Mouse (Mus musculus) NIH3T3 (cell line): ENCODE results near the gene Gm49510.

Experiments
- DNase-seq: peaks from one replicate; pipeline ENCODE4 v3.0.0-alpha.2; 2012; ENCODE audit warnings: low read depth

The Gm49510 gene

DNA sequence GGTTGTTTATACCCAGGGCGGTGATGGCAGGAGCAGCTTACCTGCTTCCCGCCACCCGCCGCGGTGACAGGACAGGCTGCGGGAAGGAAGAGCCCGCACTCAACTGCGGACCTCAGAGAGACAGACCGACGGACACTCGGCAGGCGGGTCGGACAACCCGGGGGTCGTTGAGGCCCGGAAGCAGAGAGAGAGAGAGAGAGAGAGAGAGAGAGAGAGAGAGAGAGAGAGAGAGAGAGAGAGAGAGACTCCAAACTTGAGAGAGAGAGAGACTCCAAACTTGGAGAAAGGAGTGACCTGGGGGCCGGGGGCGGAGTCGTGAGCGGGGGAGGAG, at the start of gene Gm49510:
Gene Gm49510 (plus strand): TSS at position 259 of the 331 bp plus-strand sequence.
- no peak for DNase-seq

DNA sequence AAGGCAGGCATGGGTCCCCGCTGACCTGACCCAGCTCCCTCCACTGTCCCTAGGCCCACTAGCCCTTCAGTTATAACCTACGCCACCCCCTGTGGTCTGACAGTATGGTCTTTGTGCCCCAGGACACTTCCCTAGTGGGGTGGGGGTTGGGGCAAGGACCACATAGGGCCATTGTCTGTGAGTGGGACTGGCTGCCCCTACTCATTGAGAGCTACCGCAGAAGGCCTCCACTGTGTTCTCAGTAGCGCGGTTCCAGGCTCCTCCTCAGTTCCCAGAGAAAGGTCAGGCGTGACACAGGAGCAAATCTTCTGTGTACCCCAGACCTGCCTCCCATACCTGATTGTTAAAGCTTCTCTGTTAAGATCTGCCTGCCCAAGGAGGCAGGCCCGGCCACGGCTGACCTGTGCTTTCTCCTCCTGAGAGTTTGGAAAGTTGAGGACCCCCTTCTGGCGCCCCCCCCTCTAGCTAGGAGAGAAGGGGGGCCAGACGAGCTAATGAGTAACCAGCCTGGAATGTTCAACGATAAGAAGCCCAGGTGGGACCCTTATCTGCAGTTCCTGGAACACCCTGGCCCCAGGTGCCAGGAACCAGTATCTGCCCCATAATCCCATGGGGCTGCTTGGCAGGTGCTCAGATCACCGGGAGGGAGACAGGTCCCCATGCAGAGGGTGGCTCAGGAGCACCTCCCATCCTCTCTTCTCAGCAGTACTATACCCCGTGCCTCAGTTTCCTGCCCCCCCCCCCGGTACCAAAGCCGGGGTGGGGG, 49.2 kb upstream of the Gm49510 start:
- no peak for DNase-seq

DNA sequence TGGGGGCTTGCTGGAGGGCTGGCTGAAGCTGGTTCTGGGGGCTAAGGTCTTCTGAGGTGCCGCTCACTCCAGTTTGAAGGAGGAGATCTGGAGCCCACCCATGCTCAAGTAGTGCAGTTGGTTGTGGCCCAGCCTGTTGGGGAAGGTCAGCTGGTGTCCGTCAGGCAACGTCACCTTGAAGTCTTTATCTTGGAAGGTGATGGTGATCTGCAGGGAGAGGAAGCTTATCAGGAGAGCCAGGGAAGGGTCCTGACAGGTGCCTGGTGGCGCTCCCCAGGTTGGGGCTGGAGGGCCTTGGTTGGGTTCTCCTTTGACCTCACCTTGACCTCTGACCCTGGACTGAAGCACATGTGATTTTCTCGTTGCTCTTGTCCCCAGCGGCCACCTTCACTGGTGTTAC, 48.5 kb upstream of the Gm49510 start:
- no peak for DNase-seq

DNA sequence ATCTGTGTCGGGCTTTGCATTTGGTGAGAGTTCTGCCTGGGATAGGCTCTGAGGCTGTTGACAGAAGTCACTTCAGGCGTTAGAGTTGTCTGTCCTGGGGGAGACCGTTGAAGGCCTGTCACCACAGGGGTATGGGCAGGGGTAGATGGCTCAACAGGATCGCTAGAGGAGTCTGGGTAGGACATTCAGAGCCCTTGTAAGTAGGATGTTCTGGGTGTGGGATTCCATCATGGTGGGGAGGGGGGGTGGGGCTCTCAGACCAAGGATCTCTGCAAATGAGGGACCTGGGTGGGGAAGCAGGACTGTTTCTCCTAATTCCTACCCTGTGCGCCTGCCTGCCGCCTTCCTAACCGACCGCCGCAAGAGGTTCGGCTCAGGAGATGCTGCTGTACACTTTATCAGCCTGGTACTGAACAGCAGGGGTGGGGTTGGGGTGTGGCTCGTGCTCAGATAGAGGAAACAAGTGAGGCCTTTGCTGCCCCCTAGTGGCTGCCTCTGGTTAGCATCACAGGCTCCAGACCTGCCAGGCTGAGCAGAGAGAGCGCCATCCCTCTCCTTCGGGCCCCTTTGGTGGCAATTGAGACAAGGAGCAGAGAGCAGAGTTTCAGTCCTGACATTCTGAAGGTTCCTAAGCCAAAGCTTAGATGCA, 47.8 kb upstream of the Gm49510 start:
- DNase-seq: peak; percentile 95

DNA sequence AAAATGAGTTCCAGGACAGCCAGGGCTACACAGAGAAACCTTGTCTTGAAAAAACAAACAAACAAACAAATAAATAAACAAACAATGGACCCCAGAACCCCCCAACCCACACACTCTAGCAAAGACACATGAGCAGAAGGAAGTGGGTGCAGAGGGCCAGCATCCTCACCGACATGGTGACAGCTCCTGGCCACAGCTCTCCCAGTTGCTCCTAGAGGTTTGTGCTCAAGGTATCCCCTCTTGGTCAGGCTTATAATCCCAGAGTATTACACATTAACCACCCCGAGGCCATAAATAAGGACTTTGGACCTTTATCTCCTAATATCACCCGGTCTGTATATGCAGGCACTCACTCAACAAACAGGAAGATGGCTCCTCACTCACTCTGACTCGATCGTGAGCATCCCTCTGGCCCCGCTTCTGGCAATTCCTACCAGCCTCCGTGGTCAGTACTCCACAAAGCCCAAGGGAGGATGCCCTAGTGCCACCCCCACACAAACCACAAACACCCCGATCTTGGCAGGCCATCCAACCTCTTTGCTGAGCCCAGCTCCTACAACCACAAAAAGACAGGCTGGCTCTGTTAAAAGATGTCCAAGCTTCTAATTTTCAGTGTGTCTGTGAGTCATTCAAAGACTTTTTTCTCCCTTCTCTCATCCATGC, 44.0 kb upstream of the Gm49510 start, which contains the start of gene Lgals2:
Gene Lgals2 (minus strand): TSS at position 227 of the 663 bp plus-strand sequence.
- DNase-seq: peak; percentile 89

DNA sequence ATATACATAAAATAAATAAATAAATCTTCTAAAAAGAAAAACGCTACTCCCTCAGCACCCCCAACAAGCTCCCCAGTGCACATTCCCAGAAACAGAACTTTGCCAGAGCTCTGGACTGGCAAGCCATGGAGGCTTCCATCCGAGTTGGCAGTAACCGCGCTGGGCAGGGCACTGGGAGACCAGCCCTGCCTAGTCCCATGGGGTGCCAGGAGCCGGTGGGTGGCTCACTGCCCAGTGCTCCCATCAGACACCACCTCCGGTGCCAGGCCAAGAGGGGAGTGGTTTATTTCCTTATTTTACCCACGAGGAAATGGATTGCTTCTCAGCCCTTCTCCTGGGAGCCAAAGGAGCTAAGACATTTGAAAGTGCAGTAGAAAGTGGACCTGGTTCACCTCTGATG, 42.5 kb upstream of the Gm49510 start:
- DNase-seq: no peak

DNA sequence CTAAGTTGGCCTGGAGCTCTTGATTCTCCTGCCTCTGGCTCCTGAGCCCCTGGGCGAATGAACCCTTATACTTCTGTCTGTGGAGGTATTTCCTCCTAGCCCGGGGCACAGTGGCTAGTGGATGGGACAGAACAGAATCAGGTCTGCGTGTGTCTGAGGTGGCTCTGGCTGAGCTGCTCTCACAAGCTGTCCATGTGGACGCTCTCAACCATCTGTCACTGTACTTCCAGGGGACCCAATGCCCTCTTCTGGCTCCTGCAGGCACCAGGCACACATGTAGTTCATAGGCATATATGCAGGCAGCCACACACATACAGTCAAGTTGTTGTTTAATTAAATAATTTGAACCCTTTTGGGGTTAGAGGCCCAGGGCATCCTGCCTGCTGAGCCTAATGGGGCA, 40.2 kb upstream of the Gm49510 start:
- no peak for DNase-seq

DNA sequence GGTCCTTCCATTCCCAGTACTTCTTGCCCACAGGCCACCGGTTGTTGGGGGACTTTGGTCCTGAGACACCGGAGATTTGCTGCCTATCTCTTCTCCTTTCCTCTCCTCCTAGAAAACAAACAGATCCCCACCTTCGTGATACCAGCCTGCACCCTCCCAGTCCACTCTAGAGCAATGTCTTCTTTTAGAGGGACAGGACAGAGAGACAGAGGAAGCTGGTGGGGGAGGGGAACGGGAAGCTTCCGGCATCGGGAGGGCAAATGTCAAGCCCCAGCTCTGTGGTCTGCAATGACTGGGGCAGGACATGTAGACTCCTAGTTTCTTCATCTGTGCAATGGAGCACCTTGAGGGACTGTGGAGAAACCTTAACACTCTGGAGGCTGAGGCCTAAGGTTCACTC, 39.8 kb upstream of the Gm49510 start:
- no peak for DNase-seq

DNA sequence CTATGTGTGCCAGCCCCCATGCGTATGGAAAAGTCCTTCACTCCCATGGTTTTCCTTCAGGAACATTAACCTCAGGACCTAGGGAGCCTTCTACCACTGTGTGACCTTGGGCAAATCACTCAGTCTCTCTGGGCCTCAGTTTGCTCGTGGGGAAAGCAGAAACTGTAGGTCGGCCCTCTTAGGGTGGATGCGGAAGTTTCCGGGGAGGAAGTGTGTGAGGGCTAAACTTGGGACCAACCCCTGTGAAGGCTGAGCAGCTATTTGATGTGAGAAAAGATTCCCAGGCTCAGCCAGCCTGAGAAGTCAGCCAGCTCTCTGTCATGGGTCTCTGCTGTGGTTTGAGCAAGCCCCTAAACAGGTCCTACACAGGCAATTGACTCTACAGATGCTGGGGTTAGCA, 37.2 kb upstream of the Gm49510 start:
- DNase-seq: no peak

DNA sequence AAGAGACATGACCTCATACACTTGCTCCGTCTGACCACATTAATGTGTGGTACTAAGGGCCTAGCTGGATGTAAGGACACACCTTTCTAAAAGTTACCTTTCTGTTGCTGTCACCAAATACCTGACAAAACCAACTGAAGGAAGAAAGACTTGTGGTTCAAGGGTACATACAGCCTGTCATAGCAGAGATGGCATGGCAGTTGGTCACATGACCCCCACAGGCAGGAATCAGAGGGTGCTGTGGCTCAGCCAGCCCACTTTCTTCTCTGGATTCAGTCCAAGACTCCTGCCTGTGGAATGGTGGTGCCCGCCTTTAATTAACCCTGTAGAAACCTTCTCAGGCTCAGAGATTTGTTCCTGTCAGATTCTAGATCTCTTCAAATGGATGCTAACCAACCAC, 36.3 kb upstream of the Gm49510 start:
- no peak for DNase-seq

DNA sequence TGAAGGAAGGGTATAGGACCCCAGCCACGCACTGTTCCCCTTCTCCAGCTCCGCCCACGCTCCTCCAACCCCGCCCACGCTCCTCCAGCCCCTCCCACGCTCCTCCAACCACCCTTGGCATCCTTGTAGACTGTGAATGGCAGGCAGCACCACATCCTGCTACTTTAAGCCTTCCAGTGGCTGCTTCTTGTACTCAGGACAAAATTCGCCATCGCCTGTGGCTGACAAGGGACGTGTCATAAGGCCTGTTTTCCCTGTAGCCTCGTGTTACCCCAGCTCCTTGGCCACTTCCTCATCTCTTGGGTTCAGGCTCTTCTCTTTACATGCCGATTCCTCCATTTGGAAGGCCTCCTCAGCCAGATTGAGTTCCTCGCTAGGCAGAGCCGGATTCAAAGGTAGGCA, 35.6 kb upstream of the Gm49510 start:
- DNase-seq: no peak

DNA sequence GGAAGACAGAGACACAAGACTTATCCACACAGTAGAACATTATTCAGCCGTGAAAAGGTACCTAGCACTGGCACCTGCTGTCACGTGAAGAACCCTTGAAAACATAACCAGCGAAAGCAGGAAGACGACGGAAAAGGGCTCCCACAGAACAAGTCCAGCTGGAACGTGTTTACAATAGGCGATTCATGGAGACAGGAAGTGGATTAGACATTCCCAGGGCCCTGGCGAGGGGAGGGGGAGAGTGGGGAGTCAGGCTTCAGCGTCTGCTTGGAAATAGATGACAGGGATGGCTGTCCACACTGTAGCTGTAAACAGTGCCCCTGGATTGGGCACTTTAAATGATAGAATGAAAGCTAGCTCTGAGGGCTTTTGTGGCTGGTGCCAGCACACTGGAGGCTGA, 31.1 kb upstream of the Gm49510 start:
- DNase-seq: no peak

DNA sequence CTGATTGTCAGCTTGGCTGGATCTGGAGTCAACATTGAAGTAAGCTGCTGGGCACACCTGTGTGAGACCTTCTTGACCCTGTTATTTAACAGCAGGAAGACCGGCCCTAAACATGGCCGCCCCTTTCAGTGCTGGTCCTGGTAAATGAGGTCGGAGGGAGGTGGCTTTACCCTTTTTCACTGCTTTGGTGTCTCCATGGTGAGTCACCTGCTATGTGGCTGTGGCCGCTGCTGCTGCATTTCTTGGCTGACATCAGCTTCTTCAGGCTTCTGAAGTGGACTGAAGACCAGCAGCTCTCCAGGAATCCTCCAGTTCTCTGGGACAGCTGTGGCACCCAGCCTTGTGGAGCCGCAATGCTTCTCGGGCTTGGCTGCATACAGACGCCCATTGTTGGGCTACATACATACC, 30.6 kb upstream of the Gm49510 start:
- DNase-seq: no peak

DNA sequence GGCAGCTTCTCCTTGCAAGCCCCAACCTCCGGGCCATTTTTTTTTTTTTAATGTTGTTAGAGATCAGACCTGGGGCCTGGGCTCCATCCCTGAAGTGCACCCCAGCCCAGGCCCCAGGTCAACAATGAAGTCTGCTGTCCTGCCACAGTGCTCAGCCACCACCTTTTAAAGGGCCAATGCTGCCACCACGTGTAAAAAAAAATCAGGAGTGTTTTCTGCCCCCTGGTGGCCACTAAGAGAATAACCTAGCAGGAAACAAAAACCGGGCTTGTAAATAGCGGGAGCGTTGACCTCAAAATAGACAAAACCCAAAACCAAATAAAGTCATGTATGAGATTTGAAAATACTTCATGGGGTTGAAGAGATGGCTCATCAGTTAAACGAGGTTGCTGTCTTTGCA, 29.7 kb upstream of the Gm49510 start:
- peak; percentile 76 for DNase-seq

DNA sequence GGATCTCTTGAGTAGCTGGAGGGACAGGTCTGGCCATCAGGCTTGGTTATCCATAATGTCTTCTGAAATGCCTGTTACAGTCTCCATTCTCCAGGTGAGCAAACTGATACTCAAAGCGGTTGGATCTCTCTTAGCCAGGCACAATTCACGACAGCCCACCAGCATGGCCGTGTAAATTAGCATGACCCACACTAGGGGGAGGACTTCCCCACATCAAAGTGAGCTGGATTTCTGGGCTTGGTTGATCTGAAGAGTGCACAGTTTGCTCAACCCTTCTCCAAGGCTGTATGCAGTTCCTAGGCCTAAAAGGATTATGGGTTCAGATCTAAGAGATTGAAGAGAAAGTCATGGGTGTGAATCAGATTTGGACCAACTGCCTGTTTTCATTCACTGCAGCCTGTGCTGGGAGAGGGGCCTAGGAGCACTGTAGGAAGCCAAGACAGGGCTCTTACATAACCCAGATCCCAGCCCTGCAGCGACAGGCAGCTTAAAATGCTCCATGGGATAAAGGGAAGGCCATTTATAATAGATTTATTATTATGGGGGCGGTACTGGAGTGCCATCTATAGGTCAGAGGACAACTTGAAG, 27.4 kb upstream of the Gm49510 start:
- DNase-seq: no peak

DNA sequence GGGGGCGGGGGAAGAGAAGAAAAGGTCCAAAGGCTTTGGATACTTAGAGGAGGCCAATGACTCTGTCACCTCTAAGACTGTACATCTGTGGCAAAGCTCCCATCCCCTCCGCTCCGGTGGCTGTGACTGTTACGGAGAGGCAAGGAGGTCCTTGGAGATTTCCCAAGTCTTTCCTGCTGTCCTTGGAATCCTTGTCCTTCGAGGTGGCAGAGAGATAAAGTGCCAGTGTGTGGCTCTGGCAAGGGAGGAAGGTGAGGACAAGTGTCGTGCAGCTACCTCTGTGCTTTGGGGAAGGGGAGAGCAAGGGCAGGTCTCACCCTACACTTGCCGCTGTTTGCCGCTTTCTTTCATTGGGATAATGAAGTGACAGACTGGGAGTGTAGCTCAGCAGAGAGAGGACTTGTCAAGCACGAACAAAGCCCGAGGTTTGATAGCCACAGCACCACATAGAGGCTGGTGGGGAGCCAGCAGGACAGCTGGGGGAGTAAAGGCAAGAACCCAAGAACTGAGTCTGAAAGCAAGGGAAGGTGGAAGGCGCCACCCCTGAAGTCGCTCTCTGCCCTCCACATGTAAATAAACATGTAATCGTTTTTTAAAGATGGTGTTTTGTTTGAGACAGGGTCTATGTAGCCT, 25.5 kb upstream of the Gm49510 start:
- DNase-seq: no peak

DNA sequence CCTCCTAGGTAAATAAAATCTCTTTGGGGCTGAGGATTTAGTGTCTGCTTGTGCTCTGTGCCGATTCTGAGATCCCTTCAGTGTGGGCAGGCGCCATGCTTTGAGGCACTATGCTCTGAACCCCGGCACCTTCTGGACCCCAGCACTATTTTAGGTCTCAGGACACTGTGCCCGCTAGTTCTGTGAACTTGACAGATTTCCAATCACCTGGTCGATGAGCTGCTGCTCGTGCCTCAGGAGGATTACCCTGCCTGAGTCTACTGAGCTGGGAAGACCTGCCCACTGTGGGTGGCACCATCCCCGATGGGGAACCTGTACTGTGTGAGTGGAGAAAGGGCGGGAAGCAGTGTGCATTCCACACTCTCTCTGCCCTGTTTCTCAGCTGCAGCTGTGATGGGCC, 24.5 kb upstream of the Gm49510 start:
- no peak for DNase-seq

DNA sequence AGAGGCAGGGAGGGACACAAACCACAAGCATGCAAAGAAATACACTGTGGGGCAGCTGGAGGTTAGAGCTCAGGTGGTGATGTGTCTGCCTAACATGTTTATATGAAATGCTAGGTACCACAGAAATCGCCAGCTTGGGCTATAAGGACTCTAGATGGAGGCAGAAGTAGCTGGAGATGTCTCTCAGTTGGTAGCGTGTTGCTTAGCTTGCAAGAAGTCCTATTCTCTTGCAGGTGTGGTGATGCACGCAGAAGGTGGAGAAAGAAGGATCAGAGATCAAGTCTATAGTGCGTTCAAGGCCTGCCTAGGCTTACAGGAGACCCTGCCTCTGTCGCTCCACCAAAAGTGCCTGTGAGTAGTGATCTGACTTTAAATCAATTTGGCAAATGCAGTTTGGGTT, 23.9 kb upstream of the Gm49510 start:
- no peak for DNase-seq

DNA sequence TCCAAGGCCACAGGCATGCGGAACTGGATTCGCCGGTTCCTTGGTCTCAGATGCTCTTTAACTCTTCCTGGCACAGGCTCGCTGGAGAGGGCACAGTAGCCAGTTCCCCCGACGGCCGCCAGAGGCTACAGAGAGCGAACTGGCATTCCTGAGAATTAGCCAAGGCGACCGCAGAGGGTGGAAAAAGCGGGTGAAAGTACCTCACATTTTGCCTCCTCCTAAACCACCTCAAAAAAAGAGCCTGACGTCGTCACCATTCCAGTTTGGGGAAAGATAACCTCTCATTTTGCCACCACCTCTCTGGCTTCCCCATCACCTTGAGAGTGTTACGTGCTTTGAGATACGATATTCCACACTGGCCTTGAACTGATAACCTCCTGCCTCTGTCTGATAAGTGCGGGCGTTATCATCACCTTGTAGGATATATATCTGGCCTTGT, 23.2 kb upstream of the Gm49510 start:
- DNase-seq: peak; percentile 93

DNA sequence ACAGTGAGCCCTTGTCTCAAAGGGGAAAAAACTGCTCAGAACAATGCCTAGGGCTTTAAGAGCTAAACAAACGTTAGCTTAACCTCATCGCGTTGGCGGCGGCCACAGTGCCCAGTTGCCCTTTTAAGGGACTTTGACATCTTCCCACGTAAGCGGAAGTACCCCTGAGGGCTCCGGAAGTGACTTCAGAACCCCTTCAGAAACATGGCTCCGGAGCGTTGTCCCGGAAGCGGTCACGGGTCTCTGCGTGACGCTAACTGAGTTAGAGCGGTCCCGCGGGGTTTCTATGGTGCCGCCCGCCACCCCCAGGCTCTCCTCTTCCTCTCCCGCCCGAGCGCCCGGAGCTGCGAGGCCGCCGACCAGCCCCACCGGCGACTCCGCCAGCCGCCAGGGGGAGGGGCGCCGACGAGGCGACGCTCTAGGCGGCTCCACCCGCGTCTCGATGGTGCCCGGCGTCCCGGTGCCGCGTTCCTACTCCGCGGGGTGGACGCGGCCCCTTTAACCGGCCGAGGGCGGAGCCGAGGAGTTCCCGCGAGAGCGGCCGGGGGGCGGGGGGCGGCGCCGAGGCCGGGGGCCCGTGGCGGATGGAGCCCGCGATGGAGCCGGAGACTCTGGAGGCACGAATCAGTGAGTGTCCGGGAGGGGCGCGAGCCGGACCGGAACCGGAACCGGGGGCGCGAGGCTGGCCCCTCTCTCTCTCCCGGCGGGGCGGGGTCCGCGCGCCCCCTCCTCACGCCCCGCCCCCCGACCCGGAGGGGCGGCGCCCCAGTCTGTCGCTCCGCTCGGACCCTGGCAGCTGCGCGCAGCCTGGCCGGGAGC, 22.3 kb upstream of the Gm49510 start, which contains the start of gene Gga1:
Gene Gga1 (plus strand): TSS at position 200 of the 819 bp plus-strand sequence.
- peak; percentile 98 for DNase-seq

DNA sequence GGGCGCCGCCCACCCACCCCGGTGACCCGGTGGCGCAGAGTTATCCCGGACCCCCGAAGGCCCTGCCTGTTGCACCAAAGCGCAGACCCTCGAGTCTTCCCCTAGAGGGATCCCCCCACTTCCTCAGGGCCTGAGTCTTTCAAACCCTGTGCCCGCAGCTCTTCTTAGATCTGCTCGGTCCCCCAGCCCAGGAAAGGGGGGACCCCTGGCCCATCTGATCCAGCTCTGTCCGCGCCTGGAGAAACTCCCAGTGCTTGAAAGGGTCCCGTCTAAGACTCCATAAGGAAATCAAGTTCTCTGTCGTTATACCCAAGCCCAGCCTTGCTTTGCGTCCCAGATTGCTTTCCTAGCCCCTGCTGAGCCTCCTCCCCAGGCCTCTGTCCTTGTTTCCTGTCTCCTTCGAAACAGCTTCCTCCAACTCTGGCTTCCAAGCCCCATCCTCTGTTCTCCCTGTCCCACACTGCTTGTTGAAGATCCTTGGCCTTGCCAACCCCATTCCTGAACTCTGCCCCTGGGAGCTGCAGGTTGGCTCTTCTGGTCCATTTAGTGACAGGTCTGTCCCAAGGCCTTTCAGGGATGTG, 21.6 kb upstream of the Gm49510 start:
- DNase-seq: peak; percentile 37
